Mouse (Mus musculus): Measurements from ENCODE around the gene Wdr62. TPM values are rescaled to one million over a fixed set of nuclear protein-coding genes. Genes with fewer than 3 reads are reported as not detected.
A peak's percentile ranks its signal among the peaks of the same experiment; 100 is the strongest.

Gene Wdr62
- total RNA-seq (2018; cell fraction: chromatin; rRNA removed), result 10 to 100 TPM; 14.1 to 96.7 (median 55.0) TPM
- 10 to 100 TPM in 20 of 26 experiments, 1 to 10 TPM in 6; 6.7 to 21.9 (median 11.6) TPM for total RNA-seq (2018; cell fraction: cytosol; rRNA removed)
- total RNA-seq (2018; cell fraction: nucleus; rRNA removed), result 10 to 100 TPM in 24 of 26 experiments, 1 to 10 TPM in 2; 8.2 to 57.3 (median 26.4) TPM
- polyA plus RNA-seq (2018), result 10.4 to 24.4 TPM (median 15.1 TPM) in 3 replicates

DNA sequence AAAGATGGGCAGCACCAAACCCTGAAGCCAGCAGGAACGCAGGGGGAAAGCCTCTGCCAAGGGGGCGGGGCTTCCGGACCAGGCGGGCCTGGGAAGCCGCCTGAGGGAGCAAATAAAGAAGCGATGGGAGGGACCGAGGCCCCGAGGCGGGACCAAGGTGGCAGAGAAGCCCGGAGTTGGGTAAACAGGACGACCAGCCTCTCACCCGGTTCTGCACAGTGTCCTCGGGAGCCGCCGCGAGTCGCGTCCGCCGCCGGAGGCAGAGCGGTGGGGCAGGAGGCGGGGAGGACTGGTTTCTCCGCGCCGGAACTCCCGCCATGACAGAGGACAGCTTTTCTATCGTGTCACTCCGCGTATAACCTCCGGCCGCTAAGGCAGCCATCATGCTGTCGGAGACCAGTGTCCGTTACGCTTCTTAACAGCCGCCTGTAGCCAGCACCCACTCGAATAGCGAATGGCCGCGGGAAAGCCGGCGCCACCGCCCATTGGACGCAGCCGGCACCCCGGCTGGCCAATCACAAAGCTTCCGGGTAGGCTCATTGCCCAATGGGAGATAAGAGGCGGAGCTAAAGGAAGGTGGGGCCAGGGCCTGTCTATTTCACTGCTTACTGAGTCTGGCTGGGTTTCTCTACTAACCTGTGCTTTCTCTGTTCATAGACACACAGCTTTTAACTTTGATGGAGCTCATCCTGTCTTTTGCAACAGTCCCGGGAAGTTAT lies at the start of gene Wdr62, which contains the start of gene Thap8:
Gene Wdr62, minus strand, starts transcription at position 469 of the 719 bp plus-strand sequence.
Gene Thap8, plus strand, starts transcription at position 144 of the 719 bp plus-strand sequence.
- H3K79me2 ChIP-seq (ENCODE audit: inconsistent target), result peaks cover 41% of the 10 kb centered on the region
- WGBS (ENCODE audit: missing documents), result 1% methylated on average over 48 of the region's 49 CpGs

DNA sequence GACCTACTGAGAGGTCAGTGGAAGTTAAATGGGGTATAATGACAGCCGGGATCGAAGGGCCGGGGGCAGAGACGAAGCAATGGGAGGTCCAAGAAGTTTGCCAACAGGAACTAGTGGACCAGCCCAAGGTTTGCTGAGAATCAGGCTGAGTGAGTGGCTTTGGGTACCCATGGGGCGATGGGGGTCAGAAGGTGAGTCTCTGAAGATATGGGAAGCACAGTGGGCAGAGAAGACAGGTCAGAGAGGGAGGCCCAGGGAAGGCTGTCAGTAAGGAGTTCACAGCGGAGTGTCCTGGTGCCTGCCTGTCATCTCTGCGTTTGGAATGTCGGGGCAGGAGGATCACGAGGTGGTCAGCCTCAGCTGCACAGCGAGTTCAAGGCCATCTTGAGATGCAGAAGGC lies 48.2 kb upstream of the Wdr62 start:
- Histone ChIP-seq H3K4me3 (ENCODE audit: inconsistent target) (no peak overlapping the region), H3K27ac (no peak overlapping the region), H3K36me3 (ENCODE audit: inconsistent target) (no peaks in the 10 kb centered on the region), H3K79me2 (ENCODE audit: inconsistent target) (no peaks in the 10 kb centered on the region)
- 80% methylated on average over 10 of the region's 10 CpGs for WGBS (ENCODE audit: missing documents)

More for the DNA sequence above, at the start of gene Wdr62, which contains the start of gene Thap8:
- H3K4me3 ChIP-seq (ENCODE audit: inconsistent target), result peak within 1 kb of the TSS; percentile 64
- no peaks in the 10 kb centered on the region for H3K36me3 ChIP-seq (ENCODE audit: inconsistent target)
- H3K27ac ChIP-seq, result peak within 1 kb of the TSS; percentile 98

DNA sequence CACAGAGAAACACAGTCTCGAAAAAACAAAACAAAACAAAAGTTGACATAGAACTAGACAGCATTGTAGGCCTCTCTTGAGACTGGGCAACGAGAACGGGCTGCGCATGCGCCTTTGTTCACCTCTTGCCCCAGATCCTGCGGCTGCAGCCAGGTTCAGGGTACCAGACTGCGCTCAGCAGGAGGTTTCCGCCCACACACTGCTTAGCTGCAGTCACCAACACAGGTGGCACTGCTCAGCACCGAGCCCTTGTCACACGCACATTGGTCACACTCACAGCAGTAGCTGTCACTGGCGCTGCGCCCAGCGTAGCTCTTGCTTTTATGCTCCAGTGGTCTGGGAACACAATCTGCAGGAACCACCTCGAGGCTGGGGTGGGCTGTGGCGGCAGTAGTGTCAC lies 46.9 kb upstream of the Wdr62 start:
- 81% methylated on average over 15 of the region's 15 CpGs for WGBS (ENCODE audit: missing documents)
- Histone ChIP-seq H3K79me2 (ENCODE audit: inconsistent target) (no peaks in the 10 kb centered on the region), H3K36me3 (ENCODE audit: inconsistent target) (no peaks in the 10 kb centered on the region), H3K27ac (no peak overlapping the region), H3K4me3 (ENCODE audit: inconsistent target) (no peak overlapping the region)

DNA sequence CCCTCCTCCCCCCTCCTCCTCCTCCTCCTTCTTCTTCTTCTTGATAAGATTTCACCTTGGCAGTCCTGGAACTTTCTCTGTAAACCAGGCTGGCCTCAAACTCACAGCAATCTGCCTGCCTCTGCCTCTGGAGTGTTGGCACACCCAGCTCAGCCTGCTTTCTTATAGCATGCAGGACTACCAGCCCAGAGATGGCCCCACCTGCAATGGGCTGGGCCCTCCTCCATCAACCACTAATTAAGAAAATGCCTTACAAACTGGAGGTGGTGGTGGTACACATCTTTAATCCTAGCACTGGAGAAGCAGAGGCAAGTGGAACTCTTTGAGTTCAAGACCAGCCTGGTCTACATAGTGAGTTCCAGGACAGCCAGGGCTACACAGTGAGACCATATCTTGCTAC lies 46.2 kb upstream of the Wdr62 start:
- no peaks in the 10 kb centered on the region for H3K79me2 ChIP-seq (ENCODE audit: inconsistent target)
- no peaks in the 10 kb centered on the region for H3K36me3 ChIP-seq (ENCODE audit: inconsistent target)
- no peak overlapping the region for H3K4me3 ChIP-seq (ENCODE audit: inconsistent target)
- no peak overlapping the region for H3K27ac ChIP-seq

DNA sequence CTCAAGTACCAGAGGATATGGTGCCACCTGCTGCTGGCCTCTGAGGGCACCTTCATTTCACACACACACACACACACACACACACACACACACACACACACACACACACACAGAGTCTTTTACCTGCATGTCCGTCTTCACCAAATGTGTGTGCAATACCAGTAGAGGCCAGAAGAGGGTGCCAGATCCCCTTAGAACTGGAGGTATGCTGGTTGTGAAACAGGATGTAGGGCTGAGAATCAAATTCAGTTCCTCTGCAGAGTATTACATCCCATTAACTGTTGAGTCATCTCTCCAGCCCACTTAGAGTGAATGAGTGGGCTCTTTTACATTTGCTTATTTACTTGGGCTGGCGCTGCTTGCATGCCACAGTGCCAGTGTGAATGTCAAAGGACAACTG lies 45.1 kb upstream of the Wdr62 start:
- no peak overlapping the region for H3K4me3 ChIP-seq (ENCODE audit: inconsistent target)
- H3K36me3 ChIP-seq (ENCODE audit: inconsistent target), result no peaks in the 10 kb centered on the region
- H3K79me2 ChIP-seq (ENCODE audit: inconsistent target), result no peaks in the 10 kb centered on the region
- no peak overlapping the region for H3K27ac ChIP-seq
- WGBS (ENCODE audit: missing documents), result 55% methylated on average over 2 of the region's 2 CpGs

DNA sequence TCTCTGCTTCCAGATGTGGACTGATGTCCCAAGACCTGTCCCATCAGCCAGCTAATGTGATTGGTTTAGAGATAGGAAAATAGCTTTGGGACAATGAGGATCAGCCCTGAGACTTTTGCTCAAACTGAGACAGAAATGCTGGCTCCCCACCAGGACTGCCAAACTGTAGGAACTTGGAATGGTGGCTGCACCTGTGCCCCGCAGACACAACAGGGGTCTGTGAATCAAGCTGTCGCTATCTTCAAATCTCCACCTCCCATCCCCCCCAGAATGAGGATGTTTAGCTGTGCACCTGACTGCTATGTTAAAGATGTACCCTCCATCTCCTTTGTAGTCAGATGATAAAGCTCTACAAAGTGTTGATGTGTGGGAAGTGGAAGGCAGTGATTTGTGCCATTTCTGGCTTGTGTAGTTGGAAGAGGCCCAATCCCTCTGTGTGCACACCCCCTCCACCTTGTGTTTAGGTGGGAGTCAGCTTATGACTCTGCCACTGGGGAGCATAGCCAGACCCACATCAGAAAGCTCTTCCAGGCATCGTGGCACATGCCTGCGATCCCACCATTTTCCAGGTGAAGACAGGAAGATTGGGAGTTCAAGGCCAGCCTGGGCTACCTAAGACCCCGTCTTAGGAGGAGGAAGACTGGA lies 44.2 kb upstream of the Wdr62 start:
- Histone ChIP-seq H3K4me3 (ENCODE audit: inconsistent target) (no peak overlapping the region), H3K79me2 (ENCODE audit: inconsistent target) (no peaks in the 10 kb centered on the region), H3K27ac (no peak overlapping the region), H3K36me3 (ENCODE audit: inconsistent target) (no peaks in the 10 kb centered on the region)
- 89% methylated on average over 4 of the region's 5 CpGs for WGBS (ENCODE audit: missing documents)

DNA sequence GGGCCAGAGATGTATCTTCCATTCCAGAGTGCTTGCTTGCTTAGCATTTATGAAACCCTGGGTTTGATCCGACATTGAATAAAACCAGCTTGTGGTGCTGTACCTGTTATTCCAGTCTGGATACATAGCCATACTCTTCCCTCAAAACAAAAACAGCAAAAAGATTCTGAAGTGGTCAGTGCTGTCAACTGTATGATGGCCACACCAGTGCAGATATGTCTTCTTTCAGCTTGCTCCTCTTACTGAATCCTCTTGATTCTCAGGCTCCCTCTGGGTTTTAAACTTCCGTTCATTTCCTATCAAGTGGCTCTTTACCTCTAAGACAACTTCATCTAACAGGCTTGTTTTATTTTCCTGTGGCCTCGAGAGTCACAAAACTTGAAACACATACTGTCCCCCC lies 43.6 kb upstream of the Wdr62 start, which contains the start of gene Sdhaf1:
Gene Sdhaf1, minus strand, starts transcription at position 101 of the 400 bp plus-strand sequence.
- peak within 1 kb of the TSS; percentile 42 for H3K4me3 ChIP-seq (ENCODE audit: inconsistent target)
- no peaks in the 10 kb centered on the region for H3K36me3 ChIP-seq (ENCODE audit: inconsistent target)
- no peaks in the 10 kb centered on the region for H3K79me2 ChIP-seq (ENCODE audit: inconsistent target)
- peak within 1 kb of the TSS; percentile 64 for H3K27ac ChIP-seq
- WGBS (ENCODE audit: missing documents), result 88% methylated on average over 3 of the region's 3 CpGs

DNA sequence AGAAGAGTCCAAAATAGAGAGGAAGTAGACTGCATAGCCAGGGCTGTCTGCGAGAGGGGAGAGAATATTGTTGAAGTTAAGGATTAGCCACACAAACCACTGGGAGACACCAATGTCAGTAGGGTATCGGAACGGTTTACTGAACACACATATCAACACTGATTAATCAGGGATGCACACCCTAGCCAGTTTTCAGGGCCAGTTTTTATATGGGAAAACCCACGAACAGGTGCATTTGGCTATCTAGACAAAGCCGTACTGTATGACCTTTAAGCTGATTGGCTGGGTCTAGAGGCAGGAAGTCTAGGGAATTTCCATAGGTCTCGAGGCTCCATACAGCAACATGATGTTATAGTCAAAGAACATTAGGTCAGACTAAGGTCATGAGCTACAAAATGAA lies 42.6 kb upstream of the Wdr62 start:
- no peaks in the 10 kb centered on the region for H3K79me2 ChIP-seq (ENCODE audit: inconsistent target)
- H3K27ac ChIP-seq, result peak overlapping the region; percentile 64
- peak overlapping the region; percentile 42 for H3K4me3 ChIP-seq (ENCODE audit: inconsistent target)
- 14% methylated on average over 6 of the region's 6 CpGs for WGBS (ENCODE audit: missing documents)
- H3K36me3 ChIP-seq (ENCODE audit: inconsistent target), result no peaks in the 10 kb centered on the region

DNA sequence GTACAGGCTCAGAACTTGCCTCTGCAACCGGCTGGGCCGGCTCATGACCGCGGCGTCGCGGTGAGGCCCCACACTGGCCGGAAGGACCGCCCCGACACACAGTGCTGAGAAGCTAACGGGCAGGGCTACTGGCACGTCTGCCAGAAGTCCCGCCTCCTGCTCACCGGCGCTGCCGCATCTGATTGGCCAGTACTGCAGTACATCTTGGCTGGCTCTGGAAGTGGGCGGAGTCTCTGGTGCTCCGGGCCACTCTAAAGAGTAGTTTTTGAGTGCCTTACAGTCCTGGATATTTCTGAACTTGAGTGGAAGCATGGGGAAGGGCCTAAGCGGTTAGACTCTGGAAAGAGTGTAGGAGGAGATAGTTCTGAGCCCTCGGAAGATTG lies 42.1 kb upstream of the Wdr62 start:
- Histone ChIP-seq H3K79me2 (ENCODE audit: inconsistent target) (no peaks in the 10 kb centered on the region), H3K36me3 (ENCODE audit: inconsistent target) (no peaks in the 10 kb centered on the region), H3K4me3 (ENCODE audit: inconsistent target) (peak overlapping the region; percentile 42), H3K27ac (peak overlapping the region; percentile 64)
- WGBS (ENCODE audit: missing documents), result 1% methylated on average over 20 of the region's 20 CpGs

DNA sequence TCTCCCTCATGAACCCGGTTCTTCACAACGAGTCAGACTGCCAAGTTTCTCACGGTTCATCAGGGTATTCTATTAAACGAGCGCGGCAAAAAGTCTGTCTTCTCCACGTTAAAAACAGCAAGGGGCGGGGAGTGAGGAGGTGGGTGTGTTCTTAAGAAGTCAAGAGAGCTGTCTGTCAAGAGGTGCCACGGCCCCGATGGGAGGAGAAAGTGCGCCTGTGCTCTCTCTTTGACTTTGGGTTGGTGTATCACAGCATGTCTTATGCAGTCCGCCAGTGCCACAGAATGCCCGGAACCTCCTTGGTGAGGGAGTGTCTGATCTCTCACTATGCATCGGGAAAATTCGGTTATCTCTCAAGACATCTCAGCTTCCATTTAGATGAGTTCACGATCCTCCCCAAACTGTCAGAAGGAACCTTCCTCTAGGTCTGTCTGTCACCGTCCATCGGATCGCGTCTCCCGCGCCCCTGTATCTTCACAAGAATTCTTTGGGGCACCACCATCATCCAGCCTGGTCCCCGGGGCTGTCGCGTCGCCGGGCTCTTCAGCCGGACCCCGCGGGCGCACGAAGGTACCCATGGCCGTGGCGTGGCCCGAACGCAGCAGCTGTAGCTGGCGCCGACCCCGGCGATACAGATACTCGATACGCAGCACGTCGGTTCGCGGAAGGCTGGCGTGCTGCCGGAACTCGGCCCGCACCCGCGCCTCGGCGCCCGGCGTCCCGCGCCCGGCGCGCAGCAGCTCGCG lies 41.5 kb upstream of the Wdr62 start, which contains the start of gene E130208F15Rik:
Gene E130208F15Rik, plus strand, starts transcription at position 202 of the 746 bp plus-strand sequence.
- WGBS (ENCODE audit: missing documents), result under 1% methylated on average over 62 of the region's 63 CpGs
- Histone ChIP-seq H3K27ac (peak within 1 kb of the TSS; percentile 64), H3K4me3 (ENCODE audit: inconsistent target) (peak within 1 kb of the TSS; percentile 43), H3K79me2 (ENCODE audit: inconsistent target) (no peaks in the 10 kb centered on the region), H3K36me3 (ENCODE audit: inconsistent target) (no peaks in the 10 kb centered on the region)

DNA sequence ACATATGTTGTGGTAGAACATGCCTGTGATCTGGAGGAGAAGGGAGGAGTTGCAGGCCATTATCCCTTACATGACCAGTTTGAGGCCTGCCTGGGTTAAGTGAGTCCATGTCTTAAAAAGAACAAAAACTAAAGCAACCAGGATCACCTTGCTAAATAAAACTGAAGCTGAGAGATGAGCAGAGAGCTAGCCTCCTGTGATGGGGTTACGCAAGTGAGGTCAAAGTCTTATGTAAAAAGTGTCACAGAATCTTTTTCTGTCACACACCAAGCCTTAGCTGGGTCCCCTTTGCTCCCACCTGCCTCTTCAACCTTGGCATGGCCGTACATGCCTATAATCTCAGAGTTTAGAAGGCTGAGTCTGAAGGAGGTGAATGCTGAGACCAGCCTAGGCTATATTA lies 40.7 kb upstream of the Wdr62 start:
- no peak overlapping the region for H3K27ac ChIP-seq
- 88% methylated on average over 2 of the region's 2 CpGs for WGBS (ENCODE audit: missing documents)
- peak overlapping the region; percentile 43; the same call in 1 of the 2 replicates for H3K4me3 ChIP-seq (ENCODE audit: inconsistent target)

DNA sequence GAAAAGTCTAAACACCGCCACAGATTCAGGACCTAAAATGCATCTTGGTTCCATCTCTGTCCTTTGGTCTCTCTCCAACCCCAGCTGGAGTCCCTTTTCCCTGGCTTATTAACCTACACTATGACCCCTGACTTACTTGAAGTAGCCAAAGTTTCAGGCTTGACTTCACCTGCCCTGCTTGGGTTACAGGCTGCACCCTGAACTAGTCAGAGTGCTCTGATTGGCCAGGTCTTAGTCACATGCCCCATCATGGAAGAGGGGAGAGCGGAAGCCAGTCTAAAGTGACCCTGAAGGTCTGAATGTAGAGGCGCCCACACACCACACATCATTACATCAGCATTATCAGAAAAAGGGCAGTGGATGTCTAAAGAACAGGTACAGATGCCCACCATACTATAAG lies 37.9 kb upstream of the Wdr62 start:
- Histone ChIP-seq H3K4me3 (ENCODE audit: inconsistent target) (no peak overlapping the region), H3K27ac (no peak overlapping the region), H3K36me3 (ENCODE audit: inconsistent target) (no peaks in the 10 kb centered on the region), H3K79me2 (ENCODE audit: inconsistent target) (no peaks in the 10 kb centered on the region)
- WGBS (ENCODE audit: missing documents), result 88% methylated on average over 3 of the region's 3 CpGs

More for the DNA sequence above, 40.7 kb upstream of the Wdr62 start:
- no peaks in the 10 kb centered on the region for H3K79me2 ChIP-seq (ENCODE audit: inconsistent target)
- H3K36me3 ChIP-seq (ENCODE audit: inconsistent target), result no peaks in the 10 kb centered on the region

DNA sequence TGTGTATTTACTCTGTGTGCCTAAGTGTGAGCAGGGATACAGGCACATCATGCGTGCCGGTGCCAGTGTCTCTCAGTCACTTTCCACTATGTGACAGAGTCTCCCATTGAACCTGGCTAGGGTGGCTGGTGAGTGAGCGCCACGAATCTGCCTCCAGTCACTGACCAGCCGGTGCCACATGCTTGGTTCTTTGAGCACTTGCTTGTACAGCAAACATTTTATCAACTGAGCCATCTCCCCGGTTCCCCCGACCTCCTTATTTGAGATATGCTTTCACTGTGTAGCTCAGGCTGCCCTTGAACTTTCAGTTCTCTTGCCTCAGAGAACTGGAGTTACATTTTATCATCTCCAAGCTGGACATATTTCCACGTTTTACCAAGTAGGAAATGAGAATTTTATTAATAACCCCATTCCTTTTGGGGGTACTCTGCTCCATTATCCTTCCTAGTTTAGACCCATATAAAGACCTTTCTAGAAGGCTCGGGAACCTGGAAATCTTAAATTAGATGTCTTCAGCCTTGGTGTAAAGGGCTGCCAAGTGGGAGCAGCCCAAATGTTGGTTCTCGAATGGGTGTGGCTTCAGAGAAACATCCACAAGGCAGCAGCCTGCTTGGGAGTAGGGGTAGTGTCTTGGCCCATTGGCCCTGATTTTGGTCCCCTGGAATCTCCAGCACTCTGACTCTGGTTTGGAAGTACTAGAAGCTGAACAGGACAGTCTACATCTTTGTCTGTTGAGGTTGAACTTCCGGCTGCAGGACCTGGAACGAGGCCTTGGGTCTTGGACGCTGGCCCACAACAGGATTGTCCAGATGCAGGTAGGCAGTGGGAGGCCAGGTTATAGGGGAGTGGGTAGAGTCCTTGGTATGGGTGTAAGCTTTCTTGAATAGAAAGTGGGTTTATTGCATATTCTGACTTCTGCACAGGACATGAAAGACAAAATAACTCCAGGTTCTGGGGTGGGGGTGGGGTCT lies 35.6 kb upstream of the Wdr62 start:
- no peaks in the 10 kb centered on the region for H3K79me2 ChIP-seq (ENCODE audit: inconsistent target)
- 88% methylated on average over 13 of the region's 13 CpGs for WGBS (ENCODE audit: missing documents)
- no peak overlapping the region for H3K27ac ChIP-seq
- 0 out of 2 replicates have a peak, but pooled peaks cover 8% of the 10 kb centered on the region for H3K36me3 ChIP-seq (ENCODE audit: inconsistent target)
- H3K4me3 ChIP-seq (ENCODE audit: inconsistent target), result no peak overlapping the region
